Mouse (Mus musculus): ENCODE measurements at regions not wholly inside any gene's neighbourhood (a gene's known extent, or its start where the extent isn't known, plus 50 kb on each side); places are given as distances from the start of the nearest gene placed in this dataset.
A peak's percentile ranks its signal among the peaks of the same experiment; 100 is the strongest.
"Not testable (repeated sequence)": the region's sequence is repeated elsewhere in the genome, so short reads cannot be mapped to it uniquely, and the experiment has no call there.

DNA sequence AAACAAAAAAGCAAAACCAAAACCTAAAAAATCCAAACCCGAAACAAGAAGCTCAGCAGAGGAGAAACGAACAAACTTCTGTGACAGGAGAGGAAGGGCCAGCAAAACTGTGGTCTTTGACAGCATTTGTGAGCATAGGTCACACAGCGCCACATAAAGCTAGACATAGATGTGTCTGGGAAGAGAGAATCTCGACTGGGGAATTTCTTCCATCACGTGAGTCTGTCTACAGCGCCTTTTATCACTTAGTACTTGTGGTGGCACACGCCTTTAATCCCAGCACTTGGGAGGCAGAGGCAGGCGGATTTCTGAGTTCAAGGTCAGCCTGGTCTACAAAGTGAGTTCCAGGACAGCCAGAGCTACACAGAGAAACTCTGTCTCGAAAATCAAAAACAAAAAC, 250.2 kb upstream of the Tgfbr2 start:
- DNase-seq = not testable (repeated sequence)

DNA sequence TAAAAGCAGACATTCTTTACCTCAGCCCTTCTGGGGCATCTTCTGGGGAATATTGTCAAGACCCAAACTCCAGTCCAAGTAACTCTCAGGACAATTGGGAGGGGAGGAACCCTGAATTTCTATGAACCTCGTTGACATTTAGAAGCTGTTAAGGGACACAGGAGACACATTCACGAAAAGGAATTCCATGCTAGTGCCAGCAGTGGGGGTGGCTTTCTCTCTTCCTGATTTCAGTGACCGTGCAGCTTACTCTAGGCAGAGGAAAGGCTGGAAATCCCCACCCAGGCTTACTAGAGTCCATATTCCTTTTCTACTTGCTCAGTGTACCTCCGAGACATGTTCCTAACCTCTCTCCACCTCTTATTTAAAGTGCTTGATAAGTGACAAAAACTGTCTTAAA, 239.9 kb upstream of the Tgfbr2 start:
- no peak for DNase-seq

DNA sequence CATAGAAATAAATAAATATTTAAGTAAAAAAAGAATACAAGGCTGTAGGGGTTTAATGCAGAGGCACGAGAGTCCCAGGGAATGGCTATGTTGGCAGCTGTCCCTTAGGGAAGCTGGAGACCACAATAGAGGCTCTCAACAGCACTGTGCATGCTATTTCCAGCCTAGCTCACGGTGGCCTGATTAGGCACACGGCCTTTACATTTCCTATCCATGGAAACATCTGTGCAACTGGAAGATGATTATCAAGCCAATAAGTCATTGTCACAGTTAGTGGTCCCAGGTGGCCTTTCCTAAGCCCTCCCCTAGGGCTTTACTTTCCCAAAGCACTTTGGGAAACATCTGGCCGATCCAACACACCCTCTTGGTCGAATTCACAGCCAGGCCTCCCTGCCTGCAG, 235.9 kb upstream of the Tgfbr2 start:
- DNase-seq = no peak

DNA sequence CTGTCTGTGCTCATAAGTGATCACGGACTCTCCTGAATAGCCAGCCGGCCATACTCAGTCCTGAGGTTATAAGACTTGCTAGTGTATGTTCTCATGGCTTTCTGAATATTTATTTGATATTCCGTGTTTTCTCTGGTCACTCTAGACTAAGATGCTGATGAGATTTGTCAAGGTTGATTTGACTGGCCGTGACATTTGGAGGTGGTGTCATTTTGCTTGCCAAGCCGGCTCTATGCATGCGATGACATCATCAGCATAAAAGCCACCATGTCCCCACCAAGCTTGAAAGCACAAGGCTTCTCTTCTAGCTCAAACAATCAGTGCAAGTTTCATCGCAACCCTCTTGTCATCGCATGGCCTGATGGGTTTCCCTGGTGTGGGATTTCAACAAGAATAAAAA, 235.3 kb upstream of the Tgfbr2 start:
- no peak for DNase-seq

DNA sequence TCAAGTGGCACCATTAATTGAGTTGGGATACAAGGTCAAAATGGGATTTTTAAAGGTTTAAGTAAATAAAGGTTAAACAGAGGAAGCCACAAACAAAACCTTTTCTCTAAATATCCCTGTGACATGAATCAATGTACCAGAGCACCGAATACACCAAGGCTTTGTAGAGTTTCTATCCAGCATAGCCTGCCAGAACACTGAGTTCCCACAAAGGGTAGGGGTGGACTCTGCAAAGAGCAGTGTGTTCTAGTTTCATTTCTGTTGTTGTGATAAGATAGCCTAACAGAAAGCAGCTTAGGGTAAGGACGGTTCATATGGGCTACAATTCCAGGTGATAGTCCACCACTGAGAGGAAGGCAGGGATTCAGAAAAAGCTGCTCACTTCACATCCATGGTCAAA, 233.0 kb upstream of the Tgfbr2 start:
- DNase-seq = no peak

DNA sequence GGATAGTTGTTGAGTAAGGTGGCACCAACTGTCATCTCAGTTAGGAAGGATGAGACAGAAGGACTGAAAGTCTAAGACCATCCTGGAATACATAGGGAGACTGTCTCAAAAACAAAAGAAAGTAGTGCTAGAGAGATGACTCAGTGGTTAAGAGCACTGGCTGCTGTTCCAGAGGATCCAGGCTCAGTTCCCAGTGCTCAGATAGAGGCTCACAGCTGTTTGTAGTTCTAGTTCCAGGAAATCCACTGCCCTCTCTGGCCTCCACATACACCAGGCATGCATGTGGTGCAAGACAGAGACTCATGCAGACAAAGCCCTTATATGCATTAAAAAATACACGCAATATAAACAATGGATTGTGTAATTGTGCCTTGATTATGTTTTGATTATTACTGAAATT, 229.9 kb upstream of the Tgfbr2 start:
- DNase-seq = no peak

DNA sequence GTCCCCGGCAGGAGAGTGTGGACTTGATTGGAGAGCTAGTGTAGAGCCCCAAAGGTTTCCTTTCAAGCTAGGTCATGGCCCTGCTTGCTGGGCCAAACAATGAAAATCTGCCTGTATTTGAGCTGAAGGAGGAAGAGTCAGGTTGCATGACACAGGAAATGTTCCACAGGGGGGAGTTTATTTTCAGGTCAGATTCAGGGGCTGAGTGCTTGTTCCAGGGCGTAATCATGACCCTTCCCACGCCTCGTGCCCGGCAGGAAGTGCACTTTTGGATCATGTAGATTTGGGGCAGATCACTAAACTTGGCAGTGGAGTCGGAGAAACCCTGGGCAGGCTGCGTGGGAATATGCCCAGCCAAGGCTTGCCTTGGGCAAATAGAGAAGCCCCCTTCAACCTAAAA, 226.7 kb upstream of the Tgfbr2 start:
- no peak for DNase-seq

DNA sequence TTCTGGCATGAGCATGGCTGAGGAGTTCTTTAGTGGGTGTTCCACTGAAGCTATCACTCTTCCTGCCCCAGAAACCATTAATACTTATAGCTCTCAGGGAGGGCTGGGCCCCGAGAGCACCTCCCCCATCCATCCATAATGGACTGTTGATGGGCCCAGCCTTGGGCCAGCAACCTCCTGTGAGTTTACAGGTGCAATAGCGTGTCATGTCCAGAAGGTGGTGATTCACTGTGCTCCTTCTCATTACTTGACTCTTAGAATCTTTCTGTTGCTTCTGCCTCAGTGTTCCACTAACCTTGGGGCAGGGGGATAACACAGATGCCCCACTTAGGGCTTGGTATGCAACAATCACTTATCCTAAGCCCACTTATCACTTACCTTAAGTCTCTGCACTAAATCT, 225.1 kb upstream of the Tgfbr2 start:
- DNase-seq = no peak

DNA sequence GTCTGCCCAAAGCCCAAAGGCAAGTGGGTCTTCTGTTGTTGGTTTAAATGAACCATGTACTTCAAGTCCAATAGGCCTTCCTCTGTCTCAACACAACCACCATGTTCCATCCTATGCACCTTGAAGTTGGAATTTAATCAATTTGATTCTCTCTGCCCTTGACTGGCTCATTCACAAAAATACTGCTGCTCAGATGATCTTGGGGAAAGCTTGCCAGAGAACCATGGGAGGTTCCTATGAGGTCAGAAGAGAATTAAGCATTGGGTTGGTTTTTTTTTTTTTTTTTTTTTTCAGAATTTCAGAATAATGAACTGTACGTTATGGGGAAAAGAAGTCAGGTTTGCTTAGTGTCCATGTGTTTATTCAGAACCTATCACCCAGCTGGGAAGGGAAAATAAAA, 224.1 kb upstream of the Tgfbr2 start:
- no peak for DNase-seq

DNA sequence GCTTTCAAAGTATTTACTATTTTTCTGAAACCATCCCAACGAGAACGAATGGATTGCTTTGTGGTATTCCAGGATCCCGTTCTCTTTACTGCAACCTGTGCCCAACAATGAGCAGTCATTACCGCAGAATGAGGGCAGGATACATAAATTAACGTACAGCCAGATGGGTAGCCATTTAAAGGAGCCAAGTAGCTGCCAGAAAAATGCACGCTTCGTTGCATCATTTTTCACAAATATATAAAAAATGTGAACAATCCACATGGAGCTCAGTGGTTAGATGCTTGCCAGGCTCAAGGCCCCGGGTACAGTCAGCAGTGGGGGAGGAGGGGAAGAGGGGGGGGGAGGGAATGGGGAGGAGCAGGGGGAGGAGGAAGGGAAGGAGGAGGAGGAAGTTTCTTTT, 217.1 kb upstream of the Tgfbr2 start:
- no peak for DNase-seq

DNA sequence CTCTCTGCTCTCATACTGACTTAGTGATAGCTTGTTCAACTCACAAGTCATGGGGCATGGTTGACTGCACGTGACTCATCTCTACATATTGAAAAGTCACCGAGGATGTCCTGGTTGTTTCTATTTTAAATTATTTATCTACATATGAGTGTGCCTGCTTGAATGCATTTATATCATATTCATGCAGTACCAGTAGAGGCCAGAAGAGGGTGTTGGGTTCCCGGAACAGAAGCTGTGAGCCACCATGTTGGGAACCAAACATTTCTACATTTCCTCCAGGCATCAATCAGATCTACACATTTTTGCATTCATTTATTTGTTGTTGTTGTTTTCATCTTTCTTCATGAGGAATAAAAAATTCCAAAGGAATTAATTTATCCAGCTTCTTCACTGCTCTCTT, 214.6 kb upstream of the Tgfbr2 start:
- no peak for DNase-seq

DNA sequence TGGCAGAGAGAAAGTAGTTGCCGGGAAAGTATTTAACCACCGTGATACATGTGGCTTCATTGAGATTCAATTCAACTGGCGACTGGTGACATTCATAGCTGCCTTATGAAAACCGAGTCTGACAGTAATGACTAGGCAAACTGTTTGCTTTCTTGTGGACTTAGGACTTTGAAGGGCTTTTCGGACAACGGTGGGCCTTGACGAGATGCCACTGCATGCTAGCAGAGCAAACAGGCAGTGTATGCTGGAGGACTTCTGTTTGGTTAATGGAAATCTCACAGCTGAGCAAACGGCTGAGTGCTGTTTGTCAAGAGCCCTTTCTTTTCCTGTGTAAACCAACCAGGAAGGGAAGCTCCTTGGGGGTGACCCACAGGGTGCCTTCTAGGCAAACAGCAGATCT, 213.7 kb upstream of the Tgfbr2 start:
- DNase-seq = no peak

DNA sequence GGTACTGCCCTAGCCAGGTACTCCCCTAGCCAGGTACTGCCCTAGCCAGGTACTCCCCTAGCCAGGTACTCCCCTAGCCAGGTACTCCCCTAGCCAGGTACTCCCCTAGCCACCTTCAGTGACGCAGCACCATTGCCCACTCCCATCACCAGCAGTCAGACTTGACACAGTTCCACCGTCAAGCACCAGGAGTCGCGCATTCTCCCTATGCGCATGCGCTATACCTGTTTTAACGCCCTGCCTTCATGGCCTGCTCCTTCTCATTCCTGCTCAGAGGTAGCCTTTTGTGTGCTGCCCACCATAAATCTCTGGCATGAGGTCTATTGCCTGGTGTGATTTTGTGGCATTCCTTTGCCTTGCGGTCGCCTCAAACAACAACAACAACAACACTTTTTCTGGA, 212.9 kb upstream of the Tgfbr2 start:
- DNase-seq = no peak

DNA sequence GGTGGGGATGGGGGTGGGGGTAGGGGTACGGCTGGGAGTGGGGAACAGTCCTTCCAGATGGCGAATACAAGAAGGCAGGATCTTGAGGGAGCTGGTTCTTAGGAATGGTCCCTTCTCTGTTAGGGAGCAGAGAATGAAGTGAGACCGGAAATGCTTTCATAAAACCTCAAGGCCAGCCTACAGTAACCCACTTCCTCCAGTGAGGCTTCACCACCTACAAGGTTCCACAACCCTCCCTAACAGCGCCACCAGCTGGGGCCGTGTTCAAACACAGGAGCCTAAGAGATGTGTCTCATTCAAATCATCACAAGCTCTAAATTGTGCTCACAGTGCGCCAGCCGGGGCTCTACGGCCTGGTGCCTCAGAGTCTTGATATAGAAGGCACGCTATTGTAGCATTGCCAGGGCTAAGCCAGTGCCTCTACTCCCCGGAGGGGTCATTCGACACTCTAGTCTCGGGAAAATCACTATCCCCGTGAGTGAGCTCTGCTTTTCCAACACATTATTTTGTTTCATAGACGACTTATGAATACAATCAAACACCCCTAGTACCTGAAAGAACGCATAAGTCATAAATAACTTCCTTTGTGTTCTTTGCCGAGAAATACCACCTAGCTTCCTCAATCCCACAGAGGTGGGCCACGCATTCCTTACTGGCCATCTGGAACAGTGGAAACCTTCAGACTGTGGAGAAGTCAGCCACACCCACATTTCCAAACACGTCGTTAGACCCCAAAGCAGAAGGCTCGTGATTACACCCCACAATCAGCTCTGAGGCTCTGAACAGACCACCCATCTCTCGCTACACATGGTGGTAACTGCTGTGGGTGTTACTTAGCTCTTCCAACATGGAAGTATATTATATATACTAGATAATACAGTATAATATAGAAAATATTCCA, 209.3 kb upstream of the Tgfbr2 start:
- peak; percentile 57 for DNase-seq

DNA sequence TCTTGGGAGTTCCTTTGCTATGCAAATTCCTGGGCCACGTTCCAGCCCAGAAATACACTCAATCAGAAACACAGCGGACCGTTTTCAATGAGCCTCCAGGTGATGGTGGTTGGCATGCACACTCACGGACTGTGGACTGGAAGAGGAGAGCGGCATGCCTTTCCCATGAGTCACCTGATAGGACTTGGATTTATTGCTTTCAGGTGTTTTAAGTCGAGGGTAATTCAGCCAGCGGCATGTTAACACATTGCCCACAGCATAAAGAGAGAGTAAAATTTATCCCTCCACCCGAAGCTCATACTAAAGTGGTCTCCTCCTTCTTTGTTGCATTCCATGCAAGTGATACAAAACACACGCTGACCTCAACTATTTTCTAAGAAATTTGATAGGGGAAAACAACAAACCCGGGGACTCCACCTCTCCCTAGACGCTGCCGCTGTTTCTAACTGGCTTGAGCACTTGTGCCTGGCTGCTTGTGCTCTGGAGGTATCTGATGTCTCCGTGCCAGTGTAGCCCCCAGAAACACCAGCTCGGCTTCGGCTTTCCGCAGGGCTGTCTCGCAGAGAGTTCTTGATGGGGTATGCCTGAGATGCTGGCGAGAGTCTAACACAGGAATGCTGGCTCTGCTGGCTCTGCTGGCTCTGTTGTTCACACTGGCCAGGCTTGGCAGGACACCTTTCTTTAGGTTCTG, 208.4 kb upstream of the Tgfbr2 start:
- DNase-seq = no peak

DNA sequence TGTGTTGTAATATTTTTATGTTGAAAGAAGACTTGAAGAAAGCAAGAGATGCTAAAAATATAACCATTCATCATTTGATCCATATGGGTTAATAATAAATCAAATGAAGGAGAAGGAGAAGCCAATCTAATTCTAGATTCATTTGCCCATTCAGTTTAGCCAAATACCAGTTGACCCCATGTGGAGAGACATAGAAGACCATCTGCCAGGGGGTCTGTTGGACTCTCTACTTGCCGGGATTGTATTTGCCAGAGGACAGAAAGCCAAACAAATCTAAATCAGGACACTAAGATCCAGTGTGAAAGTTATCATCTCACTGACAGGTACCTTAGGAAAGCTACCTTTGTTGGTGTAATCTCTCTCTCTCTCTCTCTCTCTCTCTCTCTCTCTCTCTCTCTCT, 202.5 kb upstream of the Tgfbr2 start:
- no peak for DNase-seq

DNA sequence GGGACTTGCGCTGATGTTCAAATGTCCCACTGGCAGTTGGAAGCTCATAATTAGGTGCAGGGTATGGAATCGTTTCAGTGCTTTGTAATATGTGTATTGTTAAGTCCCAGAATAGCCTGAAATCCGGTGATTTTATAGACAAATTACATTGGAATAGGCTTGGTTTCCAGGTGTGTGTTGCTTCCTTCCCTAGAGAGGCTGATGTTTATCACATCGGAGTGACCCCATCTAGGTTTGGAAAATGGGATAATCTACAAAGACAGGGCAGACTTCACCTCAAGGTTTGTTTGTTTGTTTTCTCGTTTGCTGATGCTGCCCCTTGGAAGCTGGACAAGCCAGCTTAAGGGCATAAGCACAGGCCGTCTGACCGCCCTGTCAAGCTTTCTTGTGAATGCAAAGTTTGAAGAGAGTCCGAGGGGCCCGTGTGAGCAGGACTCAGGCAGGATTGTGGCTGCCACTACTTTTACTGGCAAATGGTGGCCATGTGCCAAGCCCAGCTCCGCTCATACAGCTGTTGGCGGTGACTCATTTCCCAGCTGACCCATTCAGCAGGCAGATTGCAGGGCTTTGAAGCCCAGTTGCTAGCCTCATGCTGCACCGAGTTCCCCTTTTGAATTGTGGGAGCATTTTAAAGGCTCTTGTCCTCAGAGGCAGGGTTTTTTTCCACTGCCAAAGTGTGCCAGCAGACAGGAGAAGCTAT, 200.6 kb upstream of the Tgfbr2 start:
- peak; percentile 73 for DNase-seq

DNA sequence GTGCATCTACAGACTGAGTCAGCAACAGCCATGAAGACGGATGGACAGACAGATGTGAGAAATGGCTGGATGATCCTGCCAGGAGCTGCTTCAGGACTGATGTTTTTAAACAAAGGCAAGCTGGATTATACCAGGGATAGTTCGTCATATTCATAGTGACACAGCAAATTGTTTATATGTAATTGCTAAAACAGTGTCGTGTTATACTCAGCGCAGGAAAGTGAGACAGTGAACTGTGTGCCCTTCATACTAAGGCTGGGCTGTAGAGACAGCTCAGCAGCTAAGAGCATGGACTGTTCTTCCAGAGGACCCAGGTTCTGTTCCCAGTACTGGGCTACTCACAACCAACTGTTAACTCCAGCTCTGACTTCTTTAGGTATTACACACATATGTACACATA, 199.2 kb upstream of the Tgfbr2 start:
- no peak for DNase-seq

DNA sequence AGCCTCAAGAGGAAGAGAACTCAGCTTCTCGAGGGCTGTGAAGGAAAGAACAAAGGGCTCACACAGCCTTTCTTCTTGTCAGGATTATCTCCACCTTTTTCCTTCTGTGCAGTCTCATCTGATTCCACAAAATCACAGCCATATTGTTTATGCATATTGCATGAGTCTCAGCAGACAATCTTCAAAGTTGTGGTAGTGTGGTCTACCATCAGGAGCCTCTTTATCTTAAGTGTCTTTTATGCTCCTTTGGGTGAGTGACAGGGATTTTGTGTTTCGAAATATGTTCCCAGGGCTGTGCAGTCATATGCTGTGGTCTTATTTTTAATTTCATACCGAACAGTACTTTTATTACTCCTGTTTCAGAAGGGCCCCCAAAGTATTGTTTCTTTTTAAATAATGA, 198.2 kb upstream of the Tgfbr2 start:
- no peak for DNase-seq

DNA sequence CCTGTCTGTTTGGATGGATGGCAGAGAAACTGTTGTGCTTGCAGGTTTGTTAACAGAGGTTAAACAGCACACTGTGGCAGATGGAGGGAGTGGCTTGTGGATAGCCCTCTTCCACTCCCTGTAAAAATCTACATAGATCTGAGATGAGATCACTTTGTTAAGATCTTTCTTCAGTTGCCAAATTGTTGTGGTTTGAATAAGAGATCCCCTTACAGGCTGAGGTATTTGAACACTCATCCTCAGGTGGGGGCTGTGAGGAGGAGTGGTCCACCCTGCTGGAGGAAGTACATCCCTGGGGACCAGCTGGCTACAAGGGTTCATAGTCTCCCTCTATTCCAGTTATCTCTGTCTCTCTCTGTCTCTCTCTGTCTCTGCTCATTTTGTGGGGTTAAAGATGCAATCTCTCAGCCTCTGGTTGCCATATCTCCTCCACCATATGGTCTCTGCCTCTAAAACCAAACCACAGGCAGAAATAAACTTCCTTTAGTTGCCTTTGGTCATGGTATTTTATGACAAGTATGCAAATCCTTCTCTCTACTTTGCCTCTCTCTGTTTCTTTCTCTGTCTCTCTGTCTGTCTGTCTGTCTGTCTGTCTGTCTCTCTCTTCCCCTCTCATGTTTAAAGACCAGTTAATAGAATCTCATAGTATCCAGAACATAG, 194.0 kb upstream of the Tgfbr2 start:
- DNase-seq = no peak

DNA sequence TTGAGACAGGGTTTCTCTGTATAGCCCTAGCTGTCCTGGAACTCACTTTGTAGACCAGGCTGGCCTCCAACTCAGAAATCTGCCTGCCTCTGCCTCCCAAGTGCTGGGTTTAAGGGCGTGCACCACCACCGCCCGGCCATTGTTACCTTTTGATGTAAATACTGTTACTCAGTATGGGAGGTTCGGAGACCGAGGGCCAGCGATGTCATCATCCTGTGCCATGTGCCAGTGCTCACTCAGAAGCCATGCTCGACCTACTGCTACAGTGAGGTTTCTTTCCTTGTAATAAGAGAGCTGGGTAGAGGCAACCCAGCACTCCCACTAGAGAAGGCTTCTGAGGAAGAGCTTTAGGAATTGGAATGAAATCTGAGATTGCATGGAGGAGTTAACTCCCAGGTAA, 191.6 kb upstream of the Tgfbr2 start:
- no peak for DNase-seq

DNA sequence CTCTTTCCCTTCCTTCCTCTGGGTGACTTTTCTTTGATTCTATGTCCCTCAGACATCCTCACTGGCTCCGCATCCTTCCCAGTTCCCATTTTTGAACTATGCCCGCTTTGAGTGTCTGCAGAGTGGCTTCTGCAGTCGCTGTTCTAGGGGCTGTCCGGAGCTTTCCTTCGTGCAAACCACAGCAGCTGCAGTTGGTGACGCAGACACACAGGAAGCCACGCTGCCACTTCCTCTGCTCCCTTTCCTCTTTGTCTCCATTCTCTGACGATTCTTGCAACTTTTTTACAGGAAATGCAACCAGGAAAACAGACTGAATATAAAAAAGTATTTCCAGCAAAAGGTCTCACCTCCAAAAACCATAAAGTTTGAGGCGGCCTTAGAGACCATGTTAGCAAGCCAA, 191.0 kb upstream of the Tgfbr2 start:
- no peak for DNase-seq

DNA sequence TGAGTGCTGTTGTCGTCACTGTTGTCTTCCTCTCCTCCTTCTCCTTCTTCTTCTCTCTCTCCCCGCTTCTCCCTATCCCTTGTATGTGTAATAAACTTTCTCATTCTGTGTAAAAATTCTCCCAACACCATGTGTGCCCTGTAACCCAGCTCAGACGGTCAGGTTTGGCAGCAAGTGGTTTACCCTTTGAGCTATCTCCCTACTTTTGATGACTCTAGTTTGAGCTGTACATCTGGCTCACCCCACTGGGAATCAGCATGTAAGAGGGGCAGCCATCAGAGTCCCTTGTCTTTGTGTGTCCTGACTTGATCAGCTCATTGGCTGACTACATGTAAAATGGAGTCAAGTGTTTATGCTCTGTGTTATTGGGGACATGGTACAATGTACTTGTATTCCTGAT, 190.5 kb upstream of the Tgfbr2 start:
- DNase-seq = no peak

All from right cerebral cortex, adult 18-20 months (tissue).